ENCODE assay signal across 9 mouse cellular contexts in genomic region chrX:140980163-140980562, GRCm38 (mm10).
"Had no signal": no experiment of that assay in that cellular context is flagged by ENCODE, and none has a peak within 500 bp of the region (broad histone marks: within the 10 kb centered on the region; RNA-seq: fewer than 3 reads in every experiment).

No protein-coding gene starts in this region.

- H3K36me3 ChIP-seq: kidney, embryonic 15.5 days; liver, embryonic 13.5 days; midbrain, embryonic 12.5 days; neural tube, embryonic 15.5 days; stomach, embryonic 15.5 days had no signal

- H3K9me3 ChIP-seq: kidney, embryonic 15.5 days; liver, embryonic 13.5 days; midbrain, embryonic 12.5 days; neural tube, embryonic 15.5 days; stomach, embryonic 15.5 days had no signal

- H3K27me3 ChIP-seq: stomach, embryonic 15.5 days had no signal

- H3K4me1 ChIP-seq: midbrain, embryonic 12.5 days; neural tube, embryonic 15.5 days; stomach, embryonic 15.5 days had no signal

- H3K4me2 ChIP-seq: kidney, embryonic 15.5 days; liver, embryonic 13.5 days; midbrain, embryonic 12.5 days; neural tube, embryonic 15.5 days; stomach, embryonic 15.5 days had no signal

- H3K9ac ChIP-seq: kidney, embryonic 15.5 days; liver, embryonic 13.5 days; midbrain, embryonic 12.5 days; neural tube, embryonic 15.5 days; stomach, embryonic 15.5 days had no signal

- H3K27ac ChIP-seq: kidney, embryonic 15.5 days; left cerebral cortex, adult 2 months; liver, embryonic 13.5 days; midbrain, embryonic 12.5 days; neural tube, embryonic 15.5 days; stomach, embryonic 15.5 days had no signal

- DNase-seq: kidney, adult 18-20 months; liver, embryonic 13.5 days; thymus, postnatal 36 days had no signal

- H3K4me3 ChIP-seq: kidney, embryonic 15.5 days; left cerebral cortex, adult 2 months; liver, embryonic 13.5 days; midbrain, embryonic 12.5 days; myocyte; neural tube, embryonic 15.5 days; stomach, embryonic 15.5 days had no signal
